Mouse (Mus musculus): Measurements from ENCODE around the gene Tox3. TPM values are rescaled to one million over a fixed set of nuclear protein-coding genes. Genes with fewer than 3 reads are reported as not detected.

Gene Tox3
- polyA plus RNA-seq, 1 experiment = 0.60 TPM

DNA sequence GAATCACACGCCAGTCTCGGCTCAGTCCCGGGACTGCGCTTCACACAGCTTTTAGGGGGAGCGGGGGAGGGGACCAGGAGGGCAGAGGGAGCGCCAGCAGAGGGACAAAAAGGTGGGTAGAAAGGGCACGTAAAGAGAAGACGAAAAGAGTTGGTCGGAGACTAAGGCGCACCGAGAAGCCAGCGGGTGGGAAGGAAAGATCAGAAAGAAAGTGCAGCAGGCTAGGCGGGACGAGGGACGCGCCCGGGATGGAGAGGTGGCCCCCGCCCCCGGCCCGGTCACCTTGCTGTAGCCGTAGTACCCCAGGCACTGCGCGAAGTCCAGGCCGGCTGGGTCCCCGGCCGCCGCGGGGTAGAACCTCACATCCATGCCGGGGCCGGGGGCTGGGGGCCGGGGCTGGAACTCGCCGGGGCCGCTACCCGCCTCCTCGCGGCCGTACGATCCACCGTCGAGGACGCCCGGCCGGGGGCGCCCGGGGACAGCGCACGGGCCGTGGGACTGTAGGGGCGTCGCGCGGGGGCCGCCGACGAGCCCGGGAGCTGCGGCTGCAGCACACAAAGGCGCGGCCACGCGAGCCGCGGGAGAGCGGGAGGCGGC, 464 bp downstream of the Tox3 start:
- 2% methylated on average over 66 of the region's 66 CpGs for WGBS
- TF ChIP-seq CTCF (IDR thresholded peaks at IDR 0.05; ENCODE audit: control insufficient read depth, insufficient read depth, low read length) = no peak
- TF ChIP-seq POLR2A (IDR thresholded peaks at IDR 0.05; ENCODE audit: borderline replicate concordance, control insufficient read depth, low read depth, low read length) = no peak
- H3K4me3 ChIP-seq (replicated peaks; ENCODE audit: control insufficient read depth, low read depth, low read length) = peak overlapping the region; percentile 31
- no peak overlapping the region for H3K27ac ChIP-seq (ENCODE audit: control insufficient read depth, insufficient read depth, low read depth, low read length, poor library complexity)
- H3K4me1 ChIP-seq (ENCODE audit: control insufficient read depth, insufficient read depth, low read length) = no peaks in the 10 kb centered on the region; the same call in 1 of the 2 replicates

DNA sequence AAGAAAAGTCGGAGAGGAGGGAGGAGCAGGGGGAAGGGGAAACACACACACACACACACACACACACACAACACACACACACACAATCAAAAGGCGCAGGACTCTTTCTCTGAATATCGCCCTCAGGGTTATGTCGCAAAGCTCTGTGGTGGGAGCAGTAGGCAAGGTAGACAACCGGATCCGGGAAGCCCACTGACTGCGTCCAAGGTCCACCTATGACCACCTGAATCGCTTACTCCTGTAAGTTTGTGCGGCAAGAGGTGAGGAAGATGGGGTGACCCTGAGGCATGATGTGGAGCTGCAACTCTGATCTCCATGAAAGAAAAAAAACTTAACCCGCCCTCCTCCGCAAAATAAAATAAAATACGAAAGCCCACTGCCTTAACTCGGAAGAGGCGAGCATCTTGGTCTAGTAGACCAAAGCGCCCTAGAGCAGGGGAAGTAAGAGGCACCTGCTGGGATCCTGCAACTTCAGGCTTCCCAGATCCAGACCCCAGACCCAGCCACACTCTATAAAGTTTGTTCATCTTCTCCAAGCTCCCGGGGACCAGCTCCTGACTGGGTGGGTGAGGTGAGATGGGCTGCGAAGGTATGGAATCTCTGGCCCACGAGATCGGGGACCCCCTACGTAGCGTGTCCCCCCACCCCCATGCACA, 1.1 kb downstream of the Tox3 start:
- Histone ChIP-seq H3K27ac (ENCODE audit: control insufficient read depth, insufficient read depth, low read depth, low read length, poor library complexity) (no peak overlapping the region), H3K4me1 (ENCODE audit: control insufficient read depth, insufficient read depth, low read length) (no peaks in the 10 kb centered on the region; the same call in 1 of the 2 replicates), H3K4me3 (replicated peaks; ENCODE audit: control insufficient read depth, low read depth, low read length) (no peak overlapping the region)
- WGBS = 6% methylated on average over 21 of the region's 21 CpGs
- TF ChIP-seq CTCF (IDR thresholded peaks at IDR 0.05; ENCODE audit: control insufficient read depth, insufficient read depth, low read length) (no peak), POLR2A (IDR thresholded peaks at IDR 0.05; ENCODE audit: borderline replicate concordance, control insufficient read depth, low read depth, low read length) (no peak)

DNA sequence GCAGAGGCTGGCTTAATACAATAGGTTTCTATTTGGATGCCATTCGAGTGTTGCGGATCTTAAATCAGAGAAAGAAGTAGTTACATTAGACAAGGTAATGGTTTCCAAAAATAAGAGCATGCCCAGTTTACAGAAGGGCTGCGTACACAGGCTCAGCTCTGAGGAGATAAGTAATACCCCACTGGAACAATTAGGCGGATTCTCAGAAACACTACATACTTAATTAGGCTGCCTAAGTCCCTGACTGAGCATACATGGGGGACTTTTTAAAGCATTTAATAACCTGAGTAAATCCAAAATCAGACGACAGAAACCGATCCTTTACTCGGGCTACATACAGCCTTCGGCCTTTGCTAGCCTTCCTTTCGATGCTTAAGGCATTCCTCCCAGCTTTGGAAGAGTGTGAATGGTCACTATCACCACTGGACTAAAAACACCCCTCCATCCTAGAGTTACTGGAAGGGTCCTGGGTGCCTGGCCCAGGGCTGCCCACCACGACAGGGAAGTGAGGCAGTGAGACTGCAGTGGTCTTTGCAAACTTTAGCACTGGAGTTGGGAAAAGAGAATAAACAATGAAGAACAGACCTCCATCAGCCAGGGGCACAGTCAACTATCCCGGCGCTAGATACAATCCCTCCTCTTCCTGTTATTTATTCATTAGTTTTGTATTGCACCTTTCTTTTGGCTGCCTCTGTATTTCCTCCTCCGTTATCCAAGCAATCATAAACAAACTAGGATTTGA, 1.8 kb downstream of the Tox3 start:
- Histone ChIP-seq H3K27ac (ENCODE audit: control insufficient read depth, insufficient read depth, low read depth, low read length, poor library complexity) (no peak overlapping the region), H3K4me3 (replicated peaks; ENCODE audit: control insufficient read depth, low read depth, low read length) (no peak overlapping the region), H3K4me1 (ENCODE audit: control insufficient read depth, insufficient read depth, low read length) (no peaks in the 10 kb centered on the region; the same call in 1 of the 2 replicates)
- 51% methylated on average over 13 of the region's 13 CpGs for WGBS
- TF ChIP-seq POLR2A (IDR thresholded peaks at IDR 0.05; ENCODE audit: borderline replicate concordance, control insufficient read depth, low read depth, low read length) (no peak), CTCF (IDR thresholded peaks at IDR 0.05; ENCODE audit: control insufficient read depth, insufficient read depth, low read length) (no peak)

DNA sequence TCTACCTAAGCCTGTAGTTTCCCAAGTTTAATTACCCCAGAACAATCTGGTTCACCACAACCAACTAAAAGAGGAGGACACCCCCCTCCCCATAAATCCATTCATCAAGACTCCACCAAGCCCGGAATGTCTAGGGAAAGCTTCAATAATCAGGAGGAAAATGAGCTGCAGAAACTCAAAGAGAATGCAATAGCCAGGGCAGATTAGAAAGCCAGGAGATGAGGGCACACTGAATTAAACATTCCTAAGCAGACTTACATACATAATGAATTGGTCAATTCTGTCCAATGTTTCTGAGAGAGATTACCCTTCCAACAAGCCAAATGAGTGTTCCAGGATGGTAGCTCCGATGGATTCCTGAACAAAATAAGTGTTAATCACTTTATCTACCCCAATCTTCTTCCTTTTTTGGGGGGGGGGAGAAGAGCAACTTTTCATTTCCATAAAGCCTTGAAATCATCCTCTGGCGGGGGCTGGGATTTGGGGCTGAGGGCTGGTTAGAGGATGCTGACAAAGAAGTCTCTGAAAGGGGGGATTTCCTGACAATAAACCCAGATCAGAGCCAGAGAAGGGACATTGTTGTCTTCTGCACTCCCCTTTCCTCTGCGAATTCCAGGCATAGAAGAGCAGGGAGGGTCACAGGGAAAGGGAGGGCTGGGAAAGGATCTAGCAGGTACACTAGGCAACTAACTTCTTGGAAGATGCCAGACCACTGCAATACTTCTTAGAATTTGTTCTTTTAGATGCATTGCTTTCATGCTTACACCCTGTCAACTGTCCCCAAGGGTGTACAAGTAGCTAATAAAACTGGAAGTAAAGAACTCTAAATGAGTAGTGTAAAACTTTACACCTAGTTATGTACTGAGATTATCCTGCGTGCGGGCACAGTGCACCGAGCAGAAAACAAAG, 17.5 kb downstream of the Tox3 start:
- no peak overlapping the region for H3K4me3 ChIP-seq (replicated peaks; ENCODE audit: control insufficient read depth, low read depth, low read length)
- TF ChIP-seq CTCF (IDR thresholded peaks at IDR 0.05; ENCODE audit: control insufficient read depth, insufficient read depth, low read length) (no peak), POLR2A (IDR thresholded peaks at IDR 0.05; ENCODE audit: borderline replicate concordance, control insufficient read depth, low read depth, low read length) (no peak)
- H3K4me1 ChIP-seq (ENCODE audit: control insufficient read depth, insufficient read depth, low read length) = no peaks in the 10 kb centered on the region
- WGBS = 67% methylated on average over 7 of the region's 7 CpGs
- no peak overlapping the region for H3K27ac ChIP-seq (ENCODE audit: control insufficient read depth, insufficient read depth, low read depth, low read length, poor library complexity)

DNA sequence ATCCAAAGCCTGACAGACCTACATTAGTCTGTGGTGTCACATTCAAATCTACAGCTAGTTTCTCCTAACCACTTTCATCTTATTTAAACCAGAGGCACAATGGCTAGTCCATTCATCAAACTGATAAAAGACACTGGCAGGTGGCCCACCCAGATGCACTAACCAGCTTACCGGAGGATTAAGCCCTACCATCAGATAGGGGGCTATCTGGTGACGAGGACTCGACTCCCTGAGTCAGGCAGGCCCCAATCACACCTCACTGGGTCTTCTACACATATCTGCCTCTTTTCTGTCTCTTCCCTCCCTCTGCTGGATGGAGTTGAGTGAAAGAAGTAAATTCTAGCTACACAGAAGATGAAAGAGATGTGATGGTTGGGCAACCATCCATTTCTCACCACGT, 24.3 kb downstream of the Tox3 start:
- WGBS = 32% methylated on average over 4 of the region's 4 CpGs
- Histone ChIP-seq H3K4me1 (ENCODE audit: control insufficient read depth, insufficient read depth, low read length) (no peaks in the 10 kb centered on the region), H3K27ac (ENCODE audit: control insufficient read depth, insufficient read depth, low read depth, low read length, poor library complexity) (no peak overlapping the region), H3K4me3 (replicated peaks; ENCODE audit: control insufficient read depth, low read depth, low read length) (no peak overlapping the region)
- TF ChIP-seq CTCF (IDR thresholded peaks at IDR 0.05; ENCODE audit: control insufficient read depth, insufficient read depth, low read length) (no peak), POLR2A (IDR thresholded peaks at IDR 0.05; ENCODE audit: borderline replicate concordance, control insufficient read depth, low read depth, low read length) (no peak)

DNA sequence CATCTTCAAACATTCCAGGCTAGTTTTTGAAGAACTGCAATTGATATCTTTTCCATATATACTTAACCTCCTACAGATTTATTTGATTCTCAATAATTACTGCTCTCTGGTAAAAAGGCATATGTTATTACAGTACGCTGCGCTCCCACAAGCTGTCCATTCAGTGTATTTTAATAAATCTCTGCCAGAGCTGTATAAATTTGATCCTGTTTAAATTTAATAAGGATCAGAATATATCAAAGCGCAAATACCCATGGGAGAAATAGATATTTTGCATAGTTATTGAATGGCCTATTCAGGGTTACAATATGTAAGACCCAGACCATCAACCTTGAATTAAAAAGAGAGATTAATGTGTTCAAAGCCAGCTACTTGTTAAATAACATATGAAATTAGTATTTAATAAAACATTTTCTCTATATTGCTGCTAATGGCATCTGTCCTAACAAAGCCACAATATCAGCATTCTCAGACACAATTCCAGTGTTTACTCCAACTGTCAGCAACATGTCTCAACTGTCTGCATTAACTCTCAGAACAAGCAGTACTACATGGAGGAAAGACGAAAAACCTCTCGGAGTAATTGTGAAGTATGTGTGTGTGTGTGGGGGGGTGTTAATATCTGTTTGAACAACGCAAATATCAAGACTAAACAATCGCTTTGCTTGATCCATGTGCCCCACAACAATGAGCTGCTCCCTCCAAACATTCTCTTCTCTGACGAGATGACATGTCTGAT, 25.3 kb downstream of the Tox3 start:
- WGBS = 78% methylated on average over 8 of the region's 8 CpGs
- H3K27ac ChIP-seq (ENCODE audit: control insufficient read depth, insufficient read depth, low read depth, low read length, poor library complexity) = no peak overlapping the region
- TF ChIP-seq POLR2A (IDR thresholded peaks at IDR 0.05; ENCODE audit: borderline replicate concordance, control insufficient read depth, low read depth, low read length) (no peak), CTCF (IDR thresholded peaks at IDR 0.05; ENCODE audit: control insufficient read depth, insufficient read depth, low read length) (no peak)
- H3K4me1 ChIP-seq (ENCODE audit: control insufficient read depth, insufficient read depth, low read length) = no peaks in the 10 kb centered on the region
- H3K4me3 ChIP-seq (replicated peaks; ENCODE audit: control insufficient read depth, low read depth, low read length) = no peak overlapping the region

DNA sequence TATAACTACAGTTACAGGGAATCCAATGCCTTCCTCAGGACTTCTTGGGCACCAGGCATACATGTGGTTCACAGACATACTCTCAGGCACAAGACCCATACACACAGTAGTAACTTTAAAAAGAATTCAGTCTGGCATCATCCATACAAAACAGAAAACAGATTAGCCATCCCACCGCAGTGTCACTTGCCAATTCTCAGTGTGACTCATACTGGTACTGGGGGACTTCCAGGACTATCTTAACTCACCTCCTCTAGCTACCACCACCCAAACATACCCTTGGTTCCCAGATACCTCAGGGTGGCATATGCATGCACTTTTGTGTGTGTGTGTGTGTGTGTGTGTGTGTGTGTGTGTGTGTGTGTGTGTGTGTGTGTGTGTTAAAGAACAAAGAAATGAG, 26.9 kb downstream of the Tox3 start:
- no peaks in the 10 kb centered on the region for H3K4me1 ChIP-seq (ENCODE audit: control insufficient read depth, insufficient read depth, low read length)
- H3K27ac ChIP-seq (ENCODE audit: control insufficient read depth, insufficient read depth, low read depth, low read length, poor library complexity) = no peak overlapping the region
- H3K4me3 ChIP-seq (replicated peaks; ENCODE audit: control insufficient read depth, low read depth, low read length) = no peak overlapping the region
- TF ChIP-seq POLR2A (IDR thresholded peaks at IDR 0.05; ENCODE audit: borderline replicate concordance, control insufficient read depth, low read depth, low read length) (no peak), CTCF (IDR thresholded peaks at IDR 0.05; ENCODE audit: control insufficient read depth, insufficient read depth, low read length) (no peak)
- WGBS = 81% methylated on average over 1 of the region's 1 CpGs

Data from bone marrow, adult 2 months (tissue).